Mouse (Mus musculus): ENCODE data around the gene Fbxw22. TPM values are rescaled to one million over a fixed set of nuclear protein-coding genes. Genes with fewer than 3 reads are reported as not detected.
"Not testable (repeated sequence)": the region's sequence is repeated elsewhere in the genome, so short reads cannot be mapped to it uniquely, and the experiment has no call there.

Fbxw22 gene
- total and polyA plus RNA-seq, 3 experiments = not detected

- H3K4me3 ChIP-seq (ENCODE audit: control insufficient read depth in 1 of 2, insufficient read depth in 1 of 2, low read depth in 2 of 2, low read length in 2 of 2) = no peak overlapping the region
- H3K79me2 ChIP-seq (ENCODE audit: control insufficient read depth, insufficient read depth, low read length, poor library complexity) = no peaks in the 10 kb centered on the region
- DNase-seq (ENCODE audit: low read depth, low spot score) = no peak
- H3K27ac ChIP-seq (ENCODE audit: control insufficient read depth, low read depth, low read length) = no peak overlapping the region
- no peak overlapping the region for H3K9ac ChIP-seq (ENCODE audit: control insufficient read depth, low read depth, low read length, poor library complexity, severe bottlenecking)
- H3K27me3 ChIP-seq (ENCODE audit: control insufficient read depth in 1 of 2, insufficient read depth in 2 of 2, low read length in 2 of 2) = no peaks in the 10 kb centered on the region
- no peaks in the 10 kb centered on the region for H3K9me3 ChIP-seq (replicated peaks; ENCODE audit: insufficient read depth, low read length)
- H3K4me1 ChIP-seq (ENCODE audit: control insufficient read depth in 1 of 2, insufficient read depth in 2 of 2, low read length in 2 of 2) = no peaks in the 10 kb centered on the region
- no peaks in the 10 kb centered on the region for H3K36me3 ChIP-seq (ENCODE audit: control insufficient read depth in 1 of 2, insufficient read depth in 2 of 2, low read length in 2 of 2)
- TF ChIP-seq GATA1 (IDR thresholded peaks at IDR 0.05; ENCODE audit: low read depth, low read length) = no peak
- TF ChIP-seq UBTF (IDR thresholded peaks at IDR 0.05; ENCODE audit: borderline replicate concordance, insufficient read depth, low read depth, low read length) = no peak
Measured at GRCm38 (mm10) chr9:109432956-109433355, 28.9 kb upstream of the Fbxw22 start.

GRCm38 (mm10) chr9:109339559-109339958 lies 64.5 kb downstream of the Fbxw22 start, which contains the start of gene Fbxw28:
Gene Fbxw28 (minus strand): TSS chr9:109339659.
- H3K4me3 ChIP-seq (ENCODE audit: control insufficient read depth in 1 of 2, insufficient read depth in 1 of 2, low read depth in 2 of 2, low read length in 2 of 2); H3K9ac ChIP-seq (ENCODE audit: control insufficient read depth, low read depth, low read length, poor library complexity, severe bottlenecking); H3K4me1 ChIP-seq (ENCODE audit: control insufficient read depth in 1 of 2, insufficient read depth in 2 of 2, low read length in 2 of 2); H3K79me2 ChIP-seq (ENCODE audit: control insufficient read depth, insufficient read depth, low read length, poor library complexity); H3K36me3 ChIP-seq (ENCODE audit: control insufficient read depth in 1 of 2, insufficient read depth in 2 of 2, low read length in 2 of 2); DNase-seq (ENCODE audit: low read depth, low spot score); H3K27me3 ChIP-seq (ENCODE audit: control insufficient read depth in 1 of 2, insufficient read depth in 2 of 2, low read length in 2 of 2); H3K9me3 ChIP-seq (replicated peaks; ENCODE audit: insufficient read depth, low read length); H3K27ac ChIP-seq (ENCODE audit: control insufficient read depth, low read depth, low read length): not testable (repeated sequence)

Other genes starting within 250 kb of the Fbxw22 start
- gene Fbxw21, start 242.3 kb downstream of the Fbxw22 start, total RNA-seq (2012; rRNA removed) = not detected in 2 replicates
- gene Fbxw21, start 242.3 kb downstream of the Fbxw22 start, polyA plus RNA-seq (2012; ENCODE audit: insufficient read depth in 1 of 2, insufficient read length in 2 of 2, low read depth in 1 of 2, low replicate concordance in 2 of 2, missing spikeins in 1 of 2) = not detected
- gene Fbxw13, start 208.3 kb downstream of the Fbxw22 start, total RNA-seq (2012; rRNA removed) = not detected in 2 replicates
- not detected for gene Fbxw13, start 208.3 kb downstream of the Fbxw22 start, polyA plus RNA-seq (2012; ENCODE audit: insufficient read depth in 1 of 2, insufficient read length in 2 of 2, low read depth in 1 of 2, low replicate concordance in 2 of 2, missing spikeins in 1 of 2)
- gene Fbxw20, start 169.5 kb downstream of the Fbxw22 start, total RNA-seq (2012; rRNA removed) = not detected in 2 replicates
- not detected for gene Fbxw20, start 169.5 kb downstream of the Fbxw22 start, polyA plus RNA-seq (2012; ENCODE audit: insufficient read depth in 1 of 2, insufficient read length in 2 of 2, low read depth in 1 of 2, low replicate concordance in 2 of 2, missing spikeins in 1 of 2)
- not detected in 2 replicates for gene Fbxw14, start 116.6 kb downstream of the Fbxw22 start, total RNA-seq (2012; rRNA removed)
- not detected for gene Fbxw14, start 116.6 kb downstream of the Fbxw22 start, polyA plus RNA-seq (2012; ENCODE audit: insufficient read depth in 1 of 2, insufficient read length in 2 of 2, low read depth in 1 of 2, low replicate concordance in 2 of 2, missing spikeins in 1 of 2)
- not detected in 2 replicates for gene Fbxw28, start 64.6 kb downstream of the Fbxw22 start, total RNA-seq (2012; rRNA removed)
- not detected for gene Fbxw28, start 64.6 kb downstream of the Fbxw22 start, polyA plus RNA-seq (2012; ENCODE audit: insufficient read depth in 1 of 2, insufficient read length in 2 of 2, low read depth in 1 of 2, low replicate concordance in 2 of 2, missing spikeins in 1 of 2)
- not detected in 2 replicates for gene Fbxw16, start 44.8 kb upstream of the Fbxw22 start, total RNA-seq (2012; rRNA removed)
- not detected for gene Fbxw16, start 44.8 kb upstream of the Fbxw22 start, polyA plus RNA-seq (2012; ENCODE audit: insufficient read depth in 1 of 2, insufficient read length in 2 of 2, low read depth in 1 of 2, low replicate concordance in 2 of 2, missing spikeins in 1 of 2)
- gene Fbxw19, start 91.6 kb upstream of the Fbxw22 start, total RNA-seq (2012; rRNA removed) = not detected in 2 replicates
- gene Fbxw19, start 91.6 kb upstream of the Fbxw22 start, polyA plus RNA-seq (2012; ENCODE audit: insufficient read depth in 1 of 2, insufficient read length in 2 of 2, low read depth in 1 of 2, low replicate concordance in 2 of 2, missing spikeins in 1 of 2) = not detected
- not detected in 2 replicates for gene Fbxw15, start 164.0 kb upstream of the Fbxw22 start, total RNA-seq (2012; rRNA removed)
- not detected for gene Fbxw15, start 164.0 kb upstream of the Fbxw22 start, polyA plus RNA-seq (2012; ENCODE audit: insufficient read depth in 1 of 2, insufficient read length in 2 of 2, low read depth in 1 of 2, low replicate concordance in 2 of 2, missing spikeins in 1 of 2)
- gene Fbxw24, start 221.8 kb upstream of the Fbxw22 start, total RNA-seq (2012; rRNA removed) = not detected in 2 replicates
- not detected for gene Fbxw24, start 221.8 kb upstream of the Fbxw22 start, polyA plus RNA-seq (2012; ENCODE audit: insufficient read depth in 1 of 2, insufficient read length in 2 of 2, low read depth in 1 of 2, low replicate concordance in 2 of 2, missing spikeins in 1 of 2)